Mouse (Mus musculus) hindbrain, embryonic 15.5 days (tissue): Measurements from ENCODE around the gene Rassf7. TPM values are rescaled to one million over a fixed set of nuclear protein-coding genes. Genes with fewer than 3 reads are reported as not detected.

Experiments used
- microRNA counts: library from miRNA; unstranded; fragments of <30 nt; microRNA quantifications from one replicate; lab custom pipeline; 2016
- microRNA-seq: library from miRNA; unstranded; fragments of <30 nt; microRNA quantifications from one replicate; pipeline ENCODE4, GENCODE M21; 2016
- polyA plus RNA-seq: library from polyadenylated mRNA; unstranded; fragments of >200 nt; fragmentation: Nextera tagmentation; extraction: Ambion mirVana; gene quantifications from 2 replicates; pipeline ENCODE4 v1.2.1, GENCODE M21; 2015

The Rassf7 gene
- polyA plus RNA-seq, 1 experiment from 2014 or later: 24.5 TPM

MicroRNAs within 50 kb of the gene (microRNA counts, 519-probe panel; counts per million panel counts)
- 3,082 counts per million, percentile 60 among the panel's probes with 10 or more counts for microRNA mmu-miR-210 (lab: Ali Mortazavi, UCI)

Small RNA genes lying within 50 kb of the gene (microRNA-seq; reads per million reads assigned to microRNA genes)
- 265 reads per million, percentile 64 among the genes with 10 or more reads in this experiment for gene Mir210

Other genes with a start within 250 kb of the Rassf7 start
- gene Ifitm1, start 248.6 kb upstream of the Rassf7 start, polyA plus RNA-seq: 16.6 and 19.9 TPM in 2 replicates
- 36.8 and 54.6 TPM in 2 replicates for gene Ifitm3, start 205.1 kb upstream of the Rassf7 start, polyA plus RNA-seq
- 0.79 and 1.7 TPM in 2 replicates for gene Ifitm6, start 197.9 kb upstream of the Rassf7 start, polyA plus RNA-seq
- not detected in 2 replicates for gene Gm17387, start 186.7 kb upstream of the Rassf7 start, polyA plus RNA-seq
- gene B4galnt4, start 154.8 kb upstream of the Rassf7 start, polyA plus RNA-seq: 45.6 and 57.3 TPM in 2 replicates
- 0.25 and 0.29 TPM in 2 replicates for gene Pkp3, start 137.6 kb upstream of the Rassf7 start, polyA plus RNA-seq
- 3.2 and 3.3 TPM in 2 replicates for gene Sigirr, start 115.3 kb upstream of the Rassf7 start, polyA plus RNA-seq
- 0.41 and 0.47 TPM in 2 replicates for gene Ano9, start 98.1 kb upstream of the Rassf7 start, polyA plus RNA-seq
- 80.2 and 97.6 TPM in 2 replicates for gene Ptdss2, start 93.5 kb upstream of the Rassf7 start, polyA plus RNA-seq
- gene Rnh1, start 43.0 kb upstream of the Rassf7 start, polyA plus RNA-seq: 49.5 and 53.2 TPM in 2 replicates
- 182 and 186 TPM in 2 replicates for gene Hras, start 21.9 kb upstream of the Rassf7 start, polyA plus RNA-seq
- gene Lrrc56, start 21.7 kb upstream of the Rassf7 start, polyA plus RNA-seq: 8.8 and 11.2 TPM in 2 replicates
- 0.68 and 0.70 TPM in 2 replicates for gene Lmntd2, start 1.8 kb upstream of the Rassf7 start, polyA plus RNA-seq
- 66.1 and 71.7 TPM in 2 replicates for gene Phrf1, start 12.9 kb downstream of the Rassf7 start, polyA plus RNA-seq
- gene Irf7, start 50.6 kb downstream of the Rassf7 start, polyA plus RNA-seq: 1.5 and 6.1 TPM in 2 replicates
- gene Cdhr5, start 60.9 kb downstream of the Rassf7 start, polyA plus RNA-seq: not detected in 2 replicates
- 2.8 and 4.1 TPM in 2 replicates for gene Sct, start 63.3 kb downstream of the Rassf7 start, polyA plus RNA-seq
- 0.64 and 0.90 TPM in 2 replicates for gene Drd4, start 76.1 kb downstream of the Rassf7 start, polyA plus RNA-seq
- gene Deaf1, start 111.8 kb downstream of the Rassf7 start, polyA plus RNA-seq: 169 and 205 TPM in 2 replicates
- 54.7 and 58.8 TPM in 2 replicates for gene Tmem80, start 111.9 kb downstream of the Rassf7 start, polyA plus RNA-seq
- gene Eps8l2, start 123.0 kb downstream of the Rassf7 start, polyA plus RNA-seq: 1.00 and 1.2 TPM in 2 replicates
- gene Taldo1, start 176.3 kb downstream of the Rassf7 start, polyA plus RNA-seq: 286 and 298 TPM in 2 replicates
- 52.5 and 53.3 TPM in 2 replicates for gene Gatd1, start 198.3 kb downstream of the Rassf7 start, polyA plus RNA-seq
- 153 and 184 TPM in 2 replicates for gene Cend1, start 213.6 kb downstream of the Rassf7 start, polyA plus RNA-seq
- 94.0 and 107 TPM in 2 replicates for gene Slc25a22, start 222.0 kb downstream of the Rassf7 start, polyA plus RNA-seq
- 3.9 and 4.5 TPM in 2 replicates for gene Pidd1, start 228.2 kb downstream of the Rassf7 start, polyA plus RNA-seq
- gene Rplp2, start 231.5 kb downstream of the Rassf7 start, polyA plus RNA-seq: 674 and 754 TPM in 2 replicates
- 19.7 and 19.8 TPM in 2 replicates for gene Pnpla2, start 239.3 kb downstream of the Rassf7 start, polyA plus RNA-seq
- gene Cracr2b, start 245.2 kb downstream of the Rassf7 start, polyA plus RNA-seq: 7.1 and 9.5 TPM in 2 replicates